Mouse (Mus musculus) CH12F3 (cell line): ENCODE measurements around the gene Wscd2.

Experiments used
- in situ Hi-C: fragments of 300-500 bp; cut with MboI; formaldehyde crosslinking; loops from 2 replicates; pipeline ENCODE4 v1.14.3; 2020; ENCODE audit warnings: low sequenced_read_pairs

Gene Wscd2

DNA sequence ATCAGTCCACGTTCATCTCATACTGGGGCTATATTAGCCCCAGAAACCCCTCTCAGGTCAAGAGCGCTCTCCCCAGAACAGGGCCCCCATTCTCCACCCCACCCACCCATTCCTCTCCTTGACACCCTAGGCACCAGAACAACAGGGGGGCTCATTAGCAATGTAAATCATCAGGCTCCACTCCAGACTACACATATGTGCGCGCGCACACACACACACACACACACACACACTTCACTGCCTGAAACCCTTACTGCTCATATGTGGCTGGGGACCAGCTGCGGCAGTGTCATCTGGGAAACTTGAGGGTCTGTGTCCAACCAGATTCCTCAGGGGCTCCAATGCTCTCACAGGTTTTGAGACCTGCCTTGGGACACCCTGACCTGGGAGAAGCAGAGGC lies 88.3 kb downstream of the Wscd2 start:
- in situ Hi-C loops, result loop anchor here (25.0 kb wide), 1 partner anchor 259 kb away; the partner anchor contains the start of gene Selplg

- in situ Hi-C loops, result loop anchor here (25.0 kb wide), 1 partner anchor 258 kb away; the partner anchor contains the start of gene Selplg
Measured at GRCm38 (mm10) chr5:113579128-113579527, 89.0 kb downstream of the Wscd2 start.

DNA sequence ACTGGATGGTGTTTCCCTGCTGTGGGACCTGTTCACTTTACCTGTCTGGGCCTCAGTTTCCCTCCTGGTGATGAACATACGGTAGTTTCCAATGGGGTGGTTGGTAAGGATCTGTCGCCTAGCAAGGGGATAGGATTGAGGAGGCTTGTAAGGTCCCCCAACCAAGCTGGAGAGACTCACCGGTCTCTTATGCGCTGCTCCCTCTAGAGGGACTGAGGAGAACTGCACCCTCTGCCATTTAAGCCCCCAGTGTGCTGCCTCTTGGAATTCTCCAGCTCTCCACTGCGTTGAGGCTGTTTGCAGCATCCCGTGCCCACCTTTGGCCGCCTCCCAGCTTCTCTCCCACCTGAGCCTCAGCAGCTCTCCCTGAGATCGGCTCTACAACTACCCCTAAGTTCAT lies 90.1 kb downstream of the Wscd2 start:
- in situ Hi-C loops, result loop anchor here (25.0 kb wide), 1 partner anchor 257 kb away; the partner anchor contains the start of gene Selplg

GRCm38 (mm10) chr5:113580801-113581200 lies 90.7 kb downstream of the Wscd2 start:
- in situ Hi-C loops, result loop anchor here (25.0 kb wide), 1 partner anchor 256 kb away; the partner anchor contains the start of gene Selplg

DNA sequence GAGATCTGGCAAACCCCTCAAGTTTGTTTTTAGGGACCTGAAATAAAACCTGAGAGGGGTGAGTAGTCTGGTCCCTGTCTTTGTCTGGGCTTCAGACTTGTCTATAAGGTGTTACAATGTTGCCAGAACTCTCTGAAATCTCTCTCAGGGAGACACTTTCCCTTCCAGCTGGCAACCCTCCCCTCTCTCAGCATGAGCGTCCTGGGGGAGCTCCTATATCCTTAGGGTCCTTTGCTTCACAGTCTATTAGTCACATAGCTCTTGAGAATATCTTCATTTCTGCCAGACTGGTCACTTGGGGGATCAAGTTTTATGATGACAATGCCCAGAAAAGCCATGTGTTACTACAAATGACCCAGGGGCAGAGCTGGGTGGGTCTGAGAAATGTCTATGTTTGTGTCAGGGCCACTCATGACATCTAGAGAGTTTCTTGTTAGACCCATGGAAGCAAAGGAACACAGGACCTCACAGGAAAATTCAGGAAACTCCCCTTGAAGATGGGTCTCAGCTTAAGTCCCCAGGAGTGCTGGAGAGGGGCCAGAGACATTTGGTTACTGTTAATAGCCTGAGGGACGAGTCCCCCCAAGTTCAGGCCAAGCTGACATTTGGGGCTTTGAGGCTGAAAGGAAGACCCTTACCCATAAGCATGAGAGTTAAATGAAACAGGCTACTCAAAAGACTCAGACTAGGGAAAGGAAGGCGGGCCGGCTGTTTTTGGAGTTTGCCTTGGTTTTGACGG lies 93.5 kb downstream of the Wscd2 start:
- in situ Hi-C loops, result loop anchor here (25.0 kb wide), 1 partner anchor 254 kb away; the partner anchor contains the start of gene Selplg

DNA sequence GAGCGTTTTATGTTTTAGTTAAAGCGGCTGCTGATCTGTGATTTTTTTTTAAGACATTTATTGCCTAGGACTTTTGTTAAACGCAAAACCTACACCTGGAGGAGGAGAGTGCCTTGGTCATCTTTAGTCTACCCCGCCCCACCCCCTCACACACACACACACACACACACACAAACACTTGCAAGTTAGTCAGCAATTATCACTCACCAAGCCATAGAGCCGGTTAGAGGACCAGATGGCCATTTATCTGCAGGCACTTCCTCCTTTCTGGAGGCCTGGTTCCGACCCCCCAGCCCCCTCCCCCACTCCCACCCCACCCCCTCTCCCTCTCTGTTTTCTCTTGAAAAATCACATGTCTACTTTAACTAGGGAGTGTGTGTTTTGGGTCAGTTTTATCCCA lies 94.3 kb downstream of the Wscd2 start:
- in situ Hi-C loops, result loop anchor here (25.0 kb wide), 1 partner anchor 253 kb away; the partner anchor contains the start of gene Selplg

GRCm38 (mm10) chr5:113585619-113586457 lies 95.7 kb downstream of the Wscd2 start:
- in situ Hi-C loops, result loop anchor here (25.0 kb wide), 1 partner anchor 251 kb away; the partner anchor contains the start of gene Selplg

GRCm38 (mm10) chr5:113586458-113586849 lies 96.3 kb downstream of the Wscd2 start:
- in situ Hi-C loops, result loop anchor here (25.0 kb wide), 1 partner anchor 251 kb away; the partner anchor contains the start of gene Selplg

DNA sequence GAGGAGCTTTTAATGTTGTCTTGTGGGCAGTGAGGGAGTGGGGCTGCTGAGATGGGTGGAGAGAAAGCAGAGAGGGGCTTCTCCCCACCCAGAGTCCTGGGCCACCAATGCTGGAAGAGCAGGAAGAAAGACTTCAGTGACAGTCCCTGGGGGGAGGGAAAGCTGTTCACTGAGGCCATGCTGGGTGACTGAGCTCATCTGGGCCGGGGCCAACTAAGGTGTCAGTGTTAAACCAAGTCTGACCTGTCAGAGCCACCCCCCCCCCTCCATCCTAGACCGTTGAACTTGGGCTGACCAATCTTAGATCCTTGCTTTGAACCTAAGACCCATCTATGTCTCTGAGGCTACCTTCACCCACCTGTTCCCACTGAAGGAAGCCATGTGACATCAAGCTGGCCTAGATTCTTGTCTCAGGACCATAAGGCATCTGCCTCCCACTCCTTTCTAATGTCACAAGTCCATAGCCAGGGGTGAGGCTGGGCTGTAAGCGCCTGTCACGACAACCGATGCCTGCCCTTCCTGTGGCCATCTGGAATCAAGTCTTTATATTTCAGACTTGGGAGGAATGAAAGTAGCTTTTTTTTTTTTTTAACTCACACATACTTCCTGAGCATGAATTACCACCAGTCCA lies 100.0 kb downstream of the Wscd2 start:
- in situ Hi-C loops, result loop anchor here (25.0 kb wide), 1 partner anchor 247 kb away; the partner anchor contains the start of gene Selplg

- in situ Hi-C loops, result loop anchor here (25.0 kb wide), 1 partner anchor 246 kb away; the partner anchor contains the start of gene Selplg
Measured at GRCm38 (mm10) chr5:113591166-113591565, 101.0 kb downstream of the Wscd2 start.

GRCm38 (mm10) chr5:113591751-113592230 lies 101.7 kb downstream of the Wscd2 start:
- in situ Hi-C loops, result loop anchor here (25.0 kb wide), 1 partner anchor 246 kb away; the partner anchor contains the start of gene Selplg

DNA sequence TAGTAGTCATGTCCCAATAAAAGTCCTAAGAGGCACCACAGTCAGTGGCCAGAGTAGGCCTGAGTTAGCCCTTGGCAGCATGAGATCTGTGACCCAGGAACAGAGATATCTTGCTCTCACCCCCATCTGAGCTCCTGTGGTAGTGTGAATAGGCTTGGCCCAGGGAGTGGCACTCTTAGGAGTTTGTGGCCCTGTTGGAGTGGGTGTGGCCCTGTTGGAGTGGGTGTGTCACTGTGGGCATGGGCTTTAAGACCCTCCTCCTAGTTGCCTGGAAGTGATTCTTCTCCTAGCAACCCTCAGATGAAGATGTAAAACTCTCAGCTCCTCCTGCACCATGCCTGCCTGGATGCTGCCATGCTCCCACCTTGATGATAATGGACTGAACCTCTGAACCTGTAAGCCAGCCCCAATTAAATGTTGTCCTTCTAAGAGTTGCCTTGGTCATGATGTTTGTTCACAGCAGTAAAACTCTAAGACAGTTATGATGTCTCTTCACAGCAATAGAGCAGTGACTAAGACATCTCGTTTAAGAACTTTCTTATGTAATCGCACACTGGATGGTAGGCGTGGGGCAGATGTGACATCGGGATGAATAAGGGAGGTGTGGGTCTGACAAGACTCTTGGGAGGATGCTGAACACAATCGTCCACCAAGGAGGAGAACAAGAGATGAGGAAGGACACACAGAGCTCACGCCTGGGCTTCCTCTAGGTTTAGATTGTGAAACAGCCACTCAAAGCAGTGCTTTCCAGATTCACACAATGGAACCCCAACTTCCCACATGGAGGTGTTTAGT lies 104.0 kb downstream of the Wscd2 start:
- in situ Hi-C loops, result loop anchor here (25.0 kb wide), 1 partner anchor 243 kb away; the partner anchor contains the start of gene Selplg

GRCm38 (mm10) chr5:113596252-113596651 lies 106.1 kb downstream of the Wscd2 start:
- in situ Hi-C loops, result loop anchor here (25.0 kb wide), 1 partner anchor 241 kb away; the partner anchor contains the start of gene Selplg

- in situ Hi-C loops, result loop anchor here (25.0 kb wide), 1 partner anchor 240 kb away; the partner anchor contains the start of gene Selplg
Measured at GRCm38 (mm10) chr5:113596780-113597353, 106.7 kb downstream of the Wscd2 start.

DNA sequence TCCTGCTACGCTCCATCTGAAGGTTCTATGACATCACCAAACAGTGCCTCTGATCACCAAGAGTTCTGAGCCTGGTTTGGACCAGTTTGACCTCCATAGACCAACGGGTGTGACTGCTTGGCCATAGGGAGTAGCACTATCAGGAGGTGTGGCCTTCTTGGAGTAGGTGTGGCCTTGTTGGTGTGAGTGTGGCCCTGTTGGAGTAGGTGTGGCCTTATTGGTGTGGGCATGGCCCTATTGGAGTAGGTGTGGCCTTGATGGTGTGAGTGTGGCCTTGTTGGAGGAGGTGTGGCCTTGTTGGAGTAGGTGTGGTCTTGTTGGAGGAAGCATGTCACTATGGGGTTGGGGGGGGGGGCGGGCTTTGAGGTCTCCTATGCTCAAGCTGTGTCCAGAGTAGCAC lies 110.0 kb downstream of the Wscd2 start:
- in situ Hi-C loops, result no loop called here

DNA sequence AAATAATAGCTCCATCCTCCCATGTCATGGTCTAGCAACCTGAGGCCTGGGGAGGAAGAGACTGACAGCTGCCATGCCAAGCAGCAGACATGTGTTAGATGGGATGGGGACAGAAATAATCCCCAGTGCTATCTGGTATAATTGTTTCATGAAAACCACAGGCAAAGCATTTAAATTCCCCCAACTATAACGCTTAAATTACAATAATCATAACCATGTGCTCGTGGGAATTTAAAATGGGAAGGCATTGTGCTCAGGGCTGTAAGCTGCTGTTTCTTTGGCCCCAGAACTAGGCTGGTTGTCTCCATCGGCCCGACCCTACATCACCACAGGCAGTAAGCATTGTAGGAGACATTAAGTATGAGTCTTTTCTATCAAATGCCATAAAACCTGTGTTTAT lies 110.7 kb downstream of the Wscd2 start:
- in situ Hi-C loops, result no loop called here

- in situ Hi-C loops, result no loop called here
Measured at GRCm38 (mm10) chr5:113603471-113603870, 113.3 kb downstream of the Wscd2 start.

DNA sequence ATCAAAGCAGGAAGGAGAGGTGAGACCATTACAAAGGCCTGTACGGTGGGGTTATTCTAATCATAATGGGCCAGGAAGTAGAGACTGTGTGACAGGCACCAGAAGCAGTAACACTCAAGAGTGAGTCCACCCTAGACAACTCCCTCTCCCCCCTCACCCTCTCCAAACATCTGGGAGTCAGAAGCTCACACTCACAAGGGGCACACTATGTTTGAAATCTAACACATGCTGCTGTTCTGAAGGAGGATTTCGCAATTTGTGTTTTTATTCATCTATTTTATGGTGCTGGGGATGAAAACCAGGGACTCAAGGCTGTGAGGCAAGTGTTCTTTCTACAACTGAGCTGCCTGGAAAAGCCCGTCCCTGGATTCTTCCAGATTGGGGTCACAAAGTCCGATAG lies 114.6 kb downstream of the Wscd2 start:
- in situ Hi-C loops, result no loop called here

- in situ Hi-C loops, result no loop called here
Measured at GRCm38 (mm10) chr5:113606121-113606520, 116.0 kb downstream of the Wscd2 start.
